Mouse (Mus musculus) hindbrain, embryonic 11.5 days (tissue): Measurements from ENCODE around the gene Strada. TPM values are rescaled to one million over a fixed set of nuclear protein-coding genes. Genes with fewer than 3 reads are reported as not detected.
"Not testable (repeated sequence)": the region's sequence is repeated elsewhere in the genome, so short reads cannot be mapped to it uniquely, and the experiment has no call there.

Experiments
- ATAC-seq: fragments of 200-750 bp; cut with Nextera tagmentation; 2 replicates; pipeline ENCODE4 v1.8.0; 2017; ENCODE audit warnings: mild to moderate bottlenecking, moderate TSS enrichment, moderate library complexity; ENCODE audit not compliant: low FRiP score
- DNase-seq: peaks from one replicate; pipeline ENCODE4 v3.0.0-alpha.2; 2015; ENCODE audit warnings: low spot score
- H3K27ac ChIP-seq: fragments of 300-500 bp; sonication (generic); 2 replicates; pipeline ENCODE4 v1.5.1; 2014; ENCODE audit warnings: mild to moderate bottlenecking, low read depth, low read length
- H3K27me3 ChIP-seq: fragments of 300-500 bp; sonication (generic); 2 replicates; pipeline ENCODE4 v1.6.1; 2014; ENCODE audit warnings: mild to moderate bottlenecking, low read length, moderate library complexity, mixed read lengths; ENCODE audit not compliant: control insufficient read depth, insufficient read depth
- H3K36me3 ChIP-seq: fragments of 300-500 bp; sonication (generic); 2 replicates; pipeline ENCODE4 v1.6.1; 2014; ENCODE audit warnings: mild to moderate bottlenecking, low read length, moderate library complexity, mixed read lengths; ENCODE audit not compliant: control insufficient read depth, insufficient read depth
- H3K4me1 ChIP-seq: fragments of 300-500 bp; sonication (generic); replicated peaks from 2 replicates; pipeline ENCODE4 v1.6.1; 2014; ENCODE audit warnings: low read length, mixed read lengths; ENCODE audit not compliant: control insufficient read depth, insufficient read depth
- H3K4me2 ChIP-seq: fragments of 300-500 bp; sonication (generic); replicated peaks from 2 replicates; pipeline ENCODE4 v1.6.1; 2014; ENCODE audit warnings: mild to moderate bottlenecking, low read depth, low read length
- H3K4me3 ChIP-seq: fragments of 300-500 bp; sonication (generic); 2 replicates; pipeline ENCODE4 v1.5.1; 2014; ENCODE audit warnings: low read depth, low read length
- H3K9ac ChIP-seq: fragments of 300-500 bp; sonication (generic); 2 replicates; pipeline ENCODE4 v1.6.1; 2014; ENCODE audit warnings: low read depth, low read length
- H3K9me3 ChIP-seq: fragments of 300-500 bp; sonication (generic); 2 replicates; pipeline ENCODE4 v1.6.1; 2016; ENCODE audit warnings: low read length; ENCODE audit not compliant: control insufficient read depth
- WGBS: fragments of 180-500 bp; shearing (Covaris S2); extraction: QIAGEN DNeasy Blood & Tissue Kit; methylation state at CpG from one replicate; pipeline ENCODE4 v1.1.7; 2014; 5-methylcytosine and 5-hydroxymethylcytosine counted together
- polyA plus RNA-seq: library from polyadenylated mRNA; unstranded; fragments of >200 nt; fragmentation: Nextera tagmentation; extraction: Ambion mirVana; gene quantifications from 2 replicates; pipeline ENCODE4 v1.2.1, GENCODE M21; 2014

The Strada gene
- polyA plus RNA-seq, 1 experiment from 2014 or later, result 36.4 TPM

GRCm38 (mm10) chr11:106214856-106215255, 12.9 kb upstream of the Strada start:
- ATAC-seq (no peak), DNase-seq (no peak)
- Histone ChIP-seq H3K4me3 (peak overlapping the region; percentile 98; the same call in 1 of the 2 replicates), H3K9me3 (no peaks in the 10 kb centered on the region), H3K4me2 (peak overlapping the region; percentile 51), H3K27ac (no peak overlapping the region), H3K4me1 (peaks cover 6% of the 10 kb centered on the region; the same call in 1 of the 2 replicates), H3K27me3 (no peaks in the 10 kb centered on the region), H3K36me3 (0 out of 2 replicates have a peak, but pooled peaks cover 2% of the 10 kb centered on the region), H3K9ac (no peak overlapping the region)
- 88% methylated on average over 5 of the region's 5 CpGs for WGBS

GRCm38 (mm10) chr11:106212771-106213170, 10.8 kb upstream of the Strada start:
- 0 out of 2 replicates have a peak, but pooled peaks cover 5% of the 10 kb centered on the region for H3K36me3 ChIP-seq
- no peaks in the 10 kb centered on the region for H3K9me3 ChIP-seq
- H3K9ac ChIP-seq, result no peak overlapping the region
- H3K4me1 ChIP-seq, result 0 out of 2 replicates have a peak, but pooled peaks cover 5% of the 10 kb centered on the region
- ATAC-seq (no peak), DNase-seq (no peak)
- H3K4me3 ChIP-seq, result no peak overlapping the region
- H3K27ac ChIP-seq, result no peak overlapping the region
- WGBS, result 93% methylated on average over 8 of the region's 8 CpGs
- H3K27me3 ChIP-seq, result no peaks in the 10 kb centered on the region
- no peak overlapping the region for H3K4me2 ChIP-seq

GRCm38 (mm10) chr11:106201337-106202122, 438 bp downstream of the Strada start:
- Histone ChIP-seq H3K9ac (no peak overlapping the region), H3K27ac (no peak overlapping the region), H3K9me3 (no peaks in the 10 kb centered on the region), H3K4me1 (no peaks in the 10 kb centered on the region), H3K36me3 (peaks cover 3% of the 10 kb centered on the region; the same call in 1 of the 2 replicates), H3K4me3 (no peak overlapping the region), H3K27me3 (no peaks in the 10 kb centered on the region), H3K4me2 (no peak overlapping the region)
- no peak for DNase-seq
- 93% methylated on average over 19 of the region's 19 CpGs for WGBS
- no peak for ATAC-seq

- Histone ChIP-seq H3K9me3 (no peaks in the 10 kb centered on the region), H3K4me1 (no peaks in the 10 kb centered on the region), H3K4me2 (no peak overlapping the region), H3K27ac (no peak overlapping the region), H3K36me3 (peaks cover 3% of the 10 kb centered on the region; the same call in 1 of the 2 replicates), H3K9ac (no peak overlapping the region), H3K27me3 (no peaks in the 10 kb centered on the region), H3K4me3 (no peak overlapping the region)
- WGBS, result 86% methylated on average over 6 of the region's 6 CpGs
- no peak for DNase-seq
- ATAC-seq, result no peak
These were observed 1.2 kb downstream of the Strada start for GRCm38 (mm10) chr11:106200756-106201155.

- H3K36me3 ChIP-seq, H3K4me1 ChIP-seq, H3K27ac ChIP-seq, ATAC-seq, H3K27me3 ChIP-seq, H3K9ac ChIP-seq, H3K4me2 ChIP-seq, H3K4me3 ChIP-seq, H3K9me3 ChIP-seq, DNase-seq: not testable (repeated sequence)
- 97% methylated on average over 7 of the region's 7 CpGs for WGBS
These were observed 2.0 kb downstream of the Strada start for GRCm38 (mm10) chr11:106199997-106200396.

GRCm38 (mm10) chr11:106198277-106198676, 3.7 kb downstream of the Strada start:
- Histone ChIP-seq H3K36me3 (peaks cover 3% of the 10 kb centered on the region; the same call in 1 of the 2 replicates), H3K9me3 (no peaks in the 10 kb centered on the region), H3K4me2 (no peak overlapping the region), H3K9ac (no peak overlapping the region), H3K4me1 (no peaks in the 10 kb centered on the region), H3K27ac (no peak overlapping the region), H3K4me3 (no peak overlapping the region), H3K27me3 (no peaks in the 10 kb centered on the region)
- 90% methylated on average over 4 of the region's 4 CpGs for WGBS
- ATAC-seq, result no peak
- DNase-seq, result no peak

GRCm38 (mm10) chr11:106195341-106195740, 6.6 kb downstream of the Strada start:
- no peak for DNase-seq

GRCm38 (mm10) chr11:106194891-106195290, 7.1 kb downstream of the Strada start:
- ATAC-seq (no peak), DNase-seq (no peak)
- Histone ChIP-seq H3K36me3 (no peaks in the 10 kb centered on the region), H3K27me3 (no peaks in the 10 kb centered on the region), H3K9me3 (no peaks in the 10 kb centered on the region), H3K9ac (no peak overlapping the region), H3K4me2 (no peak overlapping the region), H3K27ac (no peak overlapping the region), H3K4me1 (no peaks in the 10 kb centered on the region), H3K4me3 (no peak overlapping the region)
- 92% methylated on average over 7 of the region's 7 CpGs for WGBS

More at GRCm38 (mm10) chr11:106195341-106195740, 6.6 kb downstream of the Strada start:
- H3K27ac ChIP-seq, result no peak overlapping the region
- no peaks in the 10 kb centered on the region for H3K36me3 ChIP-seq
- H3K27me3 ChIP-seq, result no peaks in the 10 kb centered on the region
- no peak for ATAC-seq
- H3K4me3 ChIP-seq, result no peak overlapping the region
- no peaks in the 10 kb centered on the region for H3K4me1 ChIP-seq
- no peak overlapping the region for H3K4me2 ChIP-seq
- H3K9ac ChIP-seq, result no peak overlapping the region
- no peaks in the 10 kb centered on the region for H3K9me3 ChIP-seq

GRCm38 (mm10) chr11:106194155-106194541, 7.8 kb downstream of the Strada start:
- Histone ChIP-seq H3K4me2 (peak overlapping the region; percentile 60), H3K4me3 (peak overlapping the region; percentile 74), H3K9ac (peak overlapping the region; percentile 48), H3K4me1 (no peaks in the 10 kb centered on the region), H3K27ac (peak overlapping the region; percentile 76), H3K27me3 (no peaks in the 10 kb centered on the region), H3K9me3 (no peaks in the 10 kb centered on the region), H3K36me3 (no peaks in the 10 kb centered on the region)
- no peak for ATAC-seq
- no peak for DNase-seq
- WGBS, result 43% methylated on average over 3 of the region's 3 CpGs
